Mouse (Mus musculus) embryo, embryonic 11 days (tissue): ENCODE results near the gene Comp.

ENCODE experiments used
- DNase-seq: peaks from one replicate; pipeline ENCODE4 v3.0.0-alpha.2; 2015

Comp gene

DNA sequence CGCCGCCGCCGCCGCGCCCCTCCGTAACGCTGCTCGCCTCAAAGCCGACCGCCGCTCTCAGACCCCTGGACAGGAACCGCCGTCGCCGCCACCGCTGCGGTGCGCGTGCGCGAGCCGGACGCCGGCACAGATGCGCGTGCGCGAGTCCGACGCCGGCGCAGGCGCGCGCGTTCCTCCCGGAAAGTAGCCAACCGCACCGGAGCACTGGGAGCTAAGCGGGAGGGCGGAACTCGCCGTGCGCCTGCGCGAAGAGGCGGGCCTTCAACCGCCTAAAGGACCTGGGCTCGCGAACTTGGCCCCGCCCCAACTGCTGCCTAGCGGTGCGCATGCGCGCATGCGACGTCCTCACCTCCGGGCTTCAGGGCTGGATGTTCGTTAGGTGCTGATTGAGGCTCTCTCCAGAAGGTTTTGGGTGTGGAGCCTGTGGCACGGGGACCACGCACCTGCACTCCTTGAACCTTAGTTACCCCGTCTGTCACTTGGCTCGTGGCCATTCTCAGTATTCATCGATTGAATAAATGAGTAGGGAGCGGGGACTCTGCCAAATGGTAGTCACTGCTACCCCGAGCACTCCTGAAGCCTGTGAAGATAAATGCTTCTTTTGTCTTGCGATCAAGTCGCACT lies 20.1 kb upstream of the Comp start, which contains the start of gene Upf1:
Gene Upf1, minus strand, starts transcription at position 85 of the 624 bp plus-strand sequence.
- DNase-seq = peak; percentile 99

DNA sequence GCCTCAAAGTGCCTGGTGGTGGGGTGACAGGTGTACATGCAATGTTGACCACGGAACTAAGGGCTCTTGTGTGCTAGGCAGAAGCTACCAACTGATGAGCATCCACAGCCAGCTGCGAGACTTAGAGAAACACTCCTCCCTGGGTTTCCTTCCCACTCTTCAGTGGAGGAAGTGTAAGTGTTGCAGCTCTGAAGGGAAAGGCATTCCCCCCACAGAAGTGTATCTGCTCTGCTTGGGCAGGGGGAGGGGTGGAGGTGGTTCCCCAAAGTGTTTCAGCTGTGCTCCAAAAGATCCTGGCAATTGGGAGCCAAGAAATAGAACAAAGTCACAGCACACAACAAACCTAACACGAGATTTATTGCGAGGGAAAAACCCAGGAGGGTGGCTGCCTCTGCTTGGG lies 19.4 kb upstream of the Comp start:
- no peak for DNase-seq

DNA sequence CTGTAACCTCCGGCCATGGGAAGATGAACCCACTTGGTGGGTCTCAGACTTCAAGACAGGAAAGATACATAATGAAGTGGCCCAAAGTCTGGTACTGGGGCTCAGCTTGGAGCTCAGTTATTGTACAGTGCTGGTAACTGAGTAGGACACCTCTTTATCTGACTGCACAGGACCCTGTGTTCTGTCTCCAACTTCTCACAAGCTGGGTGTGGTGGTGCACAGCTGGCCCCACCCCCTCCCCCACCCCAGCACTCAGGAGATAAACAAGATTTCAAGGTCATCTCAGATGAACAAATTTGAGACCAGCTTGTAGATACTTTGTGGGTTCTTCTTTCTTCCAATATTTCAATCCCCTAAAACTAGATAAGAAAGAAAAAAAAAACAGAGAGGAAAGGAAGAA lies 17.2 kb upstream of the Comp start:
- no peak for DNase-seq

DNA sequence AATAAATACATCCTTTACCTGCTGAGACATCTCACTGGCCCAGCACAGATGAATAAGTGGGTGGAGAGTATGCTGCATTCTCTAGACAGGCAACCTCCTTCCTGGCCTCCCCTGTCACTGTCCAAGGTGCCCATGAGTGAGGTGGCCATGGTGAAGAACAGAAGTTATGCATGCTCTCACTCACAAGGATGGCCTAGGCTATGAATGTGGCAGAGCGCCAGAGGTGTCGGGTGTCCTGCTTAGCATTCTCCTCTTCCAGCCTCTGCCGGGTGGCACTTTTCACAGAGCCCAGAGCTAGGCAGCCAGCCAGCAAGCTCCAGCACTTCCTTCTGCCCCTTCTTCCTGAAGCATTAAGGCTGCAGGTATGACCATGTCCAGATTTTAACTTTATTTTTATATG lies 13.9 kb upstream of the Comp start:
- no peak for DNase-seq

DNA sequence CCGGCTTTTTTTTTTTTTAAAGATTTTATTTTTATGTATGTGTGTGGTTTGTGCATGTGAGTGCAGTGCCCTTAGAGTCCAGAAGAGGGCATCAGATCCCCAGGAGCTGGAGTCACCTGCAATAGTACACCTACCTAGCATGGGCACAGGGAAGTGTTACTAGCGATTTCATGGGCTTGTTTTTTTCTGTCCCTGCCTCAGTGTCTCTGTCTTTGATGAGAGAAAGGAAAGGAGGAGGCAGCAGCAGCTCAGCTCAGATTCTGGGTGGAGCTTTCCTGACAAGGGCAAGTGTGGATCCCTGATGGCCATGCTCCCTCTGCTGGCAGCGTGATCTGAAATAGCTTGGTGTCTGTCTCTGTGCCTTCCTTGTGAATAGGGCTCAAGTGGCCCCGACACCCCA lies 12.6 kb upstream of the Comp start:
- peak; percentile 34 for DNase-seq

DNA sequence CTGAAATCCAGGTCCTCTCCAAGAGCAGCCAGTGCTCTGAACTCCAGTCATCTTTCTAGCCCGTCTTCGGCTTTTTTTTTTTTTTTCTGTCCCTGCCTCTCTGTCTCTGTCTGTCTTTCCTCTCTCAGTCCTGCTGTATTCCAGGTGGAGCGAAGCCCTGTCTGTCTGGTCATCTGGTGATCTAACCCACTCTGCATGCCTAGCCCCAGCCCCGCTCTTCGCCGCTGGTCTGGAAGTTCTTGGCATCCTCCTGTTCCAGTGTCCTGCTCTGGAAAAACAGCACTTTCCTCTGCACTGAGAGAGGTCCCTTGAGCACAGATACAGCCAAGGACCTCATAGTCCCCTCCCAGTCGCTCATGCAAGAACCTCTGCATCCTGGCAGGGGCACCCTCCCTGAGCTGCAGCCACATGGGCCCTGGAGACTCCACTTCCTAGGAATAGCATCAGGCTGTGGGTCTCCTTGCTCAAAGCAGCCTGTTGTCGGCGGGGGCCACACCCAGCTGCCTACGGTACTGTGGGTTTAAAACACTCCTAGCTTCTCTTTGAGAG lies 11.8 kb upstream of the Comp start:
- DNase-seq = no peak

DNA sequence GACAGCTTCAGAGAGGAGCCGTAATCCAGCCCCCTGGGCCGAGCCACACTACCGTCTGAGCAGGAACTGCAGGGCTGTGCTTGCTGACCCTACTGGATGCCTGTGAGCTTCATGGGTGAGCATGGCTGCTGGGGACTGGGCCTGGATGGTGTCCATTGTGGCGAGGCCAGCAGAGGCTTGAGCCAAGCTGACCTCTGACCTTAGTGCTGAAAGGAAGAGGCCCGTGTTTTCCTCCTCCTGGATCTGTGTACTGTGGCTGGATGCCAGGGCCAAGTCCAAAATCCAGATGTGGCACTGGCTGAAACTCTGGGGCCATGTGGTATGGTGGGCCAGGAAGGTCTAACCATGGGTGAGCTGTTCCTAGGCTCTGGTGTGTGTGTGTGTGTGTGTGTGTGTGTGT lies 9.3 kb upstream of the Comp start:
- DNase-seq = no peak

DNA sequence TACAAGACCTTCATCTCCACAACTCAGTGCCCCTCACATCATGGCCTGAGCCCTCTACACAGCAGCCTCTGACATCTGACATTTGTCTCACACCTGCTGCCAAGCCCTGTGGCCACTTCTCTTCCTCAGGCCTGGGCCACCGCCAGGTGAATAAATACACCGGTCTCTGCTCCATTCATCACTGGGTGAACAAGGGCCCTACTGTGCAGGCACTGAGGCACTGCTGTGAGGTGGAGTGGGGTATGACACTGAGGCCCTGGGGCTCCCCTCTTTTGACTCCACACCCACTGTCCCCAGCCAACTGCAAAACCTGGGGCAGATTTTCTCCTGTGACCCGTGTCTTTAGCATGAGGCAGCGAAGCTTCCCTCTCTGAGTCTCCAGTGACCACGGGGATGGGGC lies 6.8 kb upstream of the Comp start:
- DNase-seq = no peak

DNA sequence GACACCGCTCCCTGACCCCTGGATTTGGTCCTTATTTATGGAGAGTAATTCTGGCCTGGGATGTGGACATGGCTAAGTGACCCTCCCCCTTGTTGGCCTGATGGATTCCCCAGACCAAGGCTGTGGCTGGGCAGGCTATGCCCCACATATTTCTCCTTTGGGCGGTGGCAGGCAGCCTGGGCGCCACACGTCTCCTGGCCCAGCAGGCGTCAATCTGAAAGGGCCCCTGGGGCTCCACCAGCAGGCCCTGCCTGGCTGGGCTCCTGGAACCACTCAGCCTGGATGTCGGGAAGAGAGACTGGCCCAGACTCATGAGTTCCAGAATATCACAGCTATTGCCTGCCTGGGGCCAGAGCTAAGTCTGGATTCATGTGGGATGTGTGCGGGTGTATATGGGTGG lies 2.9 kb upstream of the Comp start:
- no peak for DNase-seq

DNA sequence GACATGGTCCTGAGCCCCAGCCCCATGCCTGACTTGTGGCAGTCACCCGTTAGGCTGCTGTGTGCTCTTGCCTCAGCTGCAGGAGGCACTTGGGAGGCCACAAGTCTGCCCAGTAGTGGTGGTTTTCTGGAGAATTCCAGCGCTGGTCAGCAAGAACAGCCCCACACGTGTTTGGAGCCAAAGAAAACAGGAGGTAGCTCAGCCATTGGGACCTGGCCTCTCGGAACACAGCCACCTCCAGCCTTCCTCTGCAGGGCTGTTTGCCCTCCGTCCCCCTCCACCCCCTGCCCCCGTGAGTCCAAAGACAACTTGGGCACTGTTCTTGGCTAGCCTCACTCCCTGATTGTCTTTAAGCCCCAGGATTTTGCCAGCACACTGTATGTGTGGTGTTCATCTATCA lies 1.4 kb upstream of the Comp start:
- no peak for DNase-seq

DNA sequence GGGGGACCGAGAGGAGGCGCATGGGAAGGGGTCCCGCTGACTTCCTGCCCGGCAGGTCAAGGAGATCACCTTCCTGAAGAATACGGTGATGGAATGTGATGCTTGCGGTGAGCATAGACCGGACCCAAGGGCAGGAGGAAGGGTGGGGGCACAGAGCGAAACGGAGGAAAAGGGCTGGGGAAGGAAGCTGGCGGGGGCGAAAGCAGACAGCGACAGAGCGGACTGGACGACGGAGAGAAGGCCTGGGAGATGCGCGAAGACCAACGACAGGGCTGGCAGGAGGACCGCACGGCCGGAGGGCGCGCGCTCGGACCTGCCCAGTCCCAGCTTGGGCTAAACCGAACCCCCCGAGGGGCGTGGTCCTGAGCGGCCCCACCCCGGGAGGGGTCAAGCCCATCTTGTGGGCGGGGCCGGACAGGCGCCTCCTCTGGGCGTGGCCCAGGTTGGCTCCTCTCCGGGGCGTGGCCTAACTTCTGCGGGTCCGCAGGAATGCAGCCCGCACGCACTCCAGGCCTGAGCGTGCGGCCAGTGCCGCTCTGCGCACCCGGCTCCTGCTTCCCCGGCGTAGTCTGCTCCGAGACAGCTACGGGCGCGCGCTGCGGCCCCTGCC lies 1.1 kb downstream of the Comp start:
- DNase-seq = peak; percentile 86

DNA sequence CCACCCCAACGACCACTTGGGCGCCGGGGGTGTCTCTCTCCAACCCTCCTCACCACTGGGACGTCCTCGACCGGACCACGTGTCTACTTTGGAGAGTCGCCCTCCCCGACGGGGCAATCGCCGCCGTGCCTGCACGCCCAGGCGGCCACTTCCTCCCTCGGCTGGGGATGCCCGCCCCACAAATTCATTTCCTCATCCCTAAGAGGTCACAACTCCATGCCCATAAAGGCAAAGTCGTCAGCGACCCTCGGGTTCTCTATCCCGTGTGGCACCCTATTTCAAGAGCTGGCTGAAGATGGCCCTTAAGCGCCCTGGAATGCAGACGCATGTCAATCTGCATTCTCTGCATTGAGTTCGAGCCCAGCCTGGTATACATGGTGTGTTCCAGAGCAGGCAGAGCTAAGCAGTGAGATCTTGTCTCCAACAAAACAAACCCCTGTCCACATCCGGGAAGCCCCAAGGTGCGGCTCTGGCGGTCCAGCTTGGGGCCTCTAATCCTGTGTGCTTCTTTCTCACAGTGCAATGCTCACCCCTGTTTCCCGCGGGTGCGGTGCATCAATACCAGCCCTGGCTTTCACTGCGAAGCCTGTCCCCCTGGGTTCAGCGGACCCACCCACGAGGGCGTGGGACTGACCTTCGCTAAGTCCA lies 2.0 kb downstream of the Comp start:
- DNase-seq = no peak

DNA sequence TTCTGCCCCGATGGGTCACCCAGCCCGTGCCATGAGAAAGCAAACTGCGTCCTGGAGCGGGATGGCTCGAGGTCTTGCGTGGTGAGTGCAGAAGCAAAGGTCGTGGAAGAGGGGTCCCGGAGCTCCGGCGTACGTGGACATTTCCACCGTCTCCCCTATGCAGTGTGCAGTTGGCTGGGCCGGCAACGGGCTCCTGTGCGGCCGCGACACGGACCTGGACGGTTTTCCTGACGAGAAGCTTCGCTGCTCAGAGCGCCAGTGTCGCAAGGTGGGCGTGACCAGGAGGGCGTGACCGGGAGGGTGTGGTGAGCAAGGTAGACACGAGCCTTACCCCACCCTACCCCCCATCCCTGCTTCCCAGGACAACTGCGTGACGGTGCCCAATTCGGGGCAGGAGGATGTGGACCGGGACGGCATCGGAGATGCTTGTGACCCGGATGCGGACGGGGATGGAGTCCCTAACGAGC lies 3.0 kb downstream of the Comp start:
- DNase-seq = no peak

DNA sequence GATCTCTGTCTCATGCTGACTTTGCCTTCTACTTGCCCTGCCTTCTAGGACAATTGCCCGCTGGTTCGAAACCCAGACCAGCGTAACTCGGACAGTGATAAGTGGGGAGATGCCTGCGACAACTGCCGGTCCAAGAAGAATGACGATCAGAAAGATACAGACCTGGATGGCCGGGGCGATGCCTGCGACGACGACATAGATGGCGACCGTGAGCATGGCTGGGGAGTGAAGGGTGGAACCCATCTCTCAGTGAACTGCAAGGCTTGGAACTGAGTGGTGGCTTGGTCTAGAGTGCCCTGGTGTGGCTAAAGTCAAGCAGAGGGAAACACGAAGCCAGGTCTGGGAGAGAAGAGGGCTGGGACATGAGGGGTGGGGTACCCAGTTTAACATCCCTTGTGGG lies 3.7 kb downstream of the Comp start:
- no peak for DNase-seq

DNA sequence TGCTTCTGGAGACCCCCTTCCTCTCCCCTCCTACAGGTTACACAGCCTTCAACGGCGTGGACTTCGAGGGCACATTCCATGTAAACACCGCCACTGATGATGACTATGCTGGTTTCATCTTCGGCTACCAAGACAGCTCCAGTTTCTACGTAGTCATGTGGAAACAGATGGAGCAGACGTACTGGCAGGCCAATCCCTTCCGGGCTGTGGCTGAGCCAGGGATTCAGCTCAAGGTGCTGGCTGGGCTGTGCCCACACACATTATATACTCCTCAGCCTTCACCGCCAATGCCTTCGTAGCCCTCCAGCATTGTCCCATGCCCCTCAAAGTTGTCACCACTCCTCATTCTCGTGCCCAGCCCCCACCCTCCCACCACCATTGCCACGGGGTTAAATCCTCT lies 6.7 kb downstream of the Comp start:
- DNase-seq = no peak

DNA sequence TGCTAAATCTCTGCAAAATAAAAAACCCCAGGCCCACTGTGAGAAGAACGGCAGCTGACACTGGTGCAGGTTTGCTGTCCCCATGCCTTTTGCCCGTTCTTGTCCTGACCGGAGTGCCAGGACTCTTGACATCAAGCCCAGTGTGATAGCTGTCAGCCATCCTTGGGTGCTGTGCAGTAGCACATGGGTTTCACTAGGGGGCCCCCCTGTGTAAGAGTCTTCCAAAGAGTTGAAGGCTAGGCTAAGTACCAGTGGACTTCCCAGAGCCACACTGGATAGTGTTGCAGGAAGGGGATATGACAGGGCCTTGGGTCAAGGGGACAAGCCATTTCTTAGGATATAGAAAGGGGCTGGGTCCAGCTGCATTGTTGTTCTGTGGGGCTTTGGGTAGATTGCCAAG lies 9.9 kb downstream of the Comp start:
- DNase-seq = peak; percentile 80

DNA sequence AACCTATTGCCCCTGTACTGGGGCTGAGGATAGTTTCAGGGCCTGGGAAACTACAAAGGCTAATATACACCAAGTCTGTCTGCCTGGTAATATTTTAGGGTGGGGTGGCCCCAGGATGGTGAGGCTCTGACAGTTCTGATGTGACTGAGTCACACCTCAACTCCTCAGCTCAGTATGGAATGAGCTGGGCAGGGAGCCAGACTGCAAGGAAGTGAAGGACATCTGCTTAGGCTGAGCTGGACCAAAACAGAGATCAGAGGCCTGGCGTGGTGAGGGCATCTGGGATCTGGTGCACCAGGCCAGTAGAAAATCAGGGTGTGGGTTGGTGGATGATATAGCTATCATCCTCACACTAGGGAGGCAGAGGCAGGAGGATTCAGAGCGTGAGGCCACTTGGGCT lies 16.3 kb downstream of the Comp start:
- DNase-seq = no peak

DNA sequence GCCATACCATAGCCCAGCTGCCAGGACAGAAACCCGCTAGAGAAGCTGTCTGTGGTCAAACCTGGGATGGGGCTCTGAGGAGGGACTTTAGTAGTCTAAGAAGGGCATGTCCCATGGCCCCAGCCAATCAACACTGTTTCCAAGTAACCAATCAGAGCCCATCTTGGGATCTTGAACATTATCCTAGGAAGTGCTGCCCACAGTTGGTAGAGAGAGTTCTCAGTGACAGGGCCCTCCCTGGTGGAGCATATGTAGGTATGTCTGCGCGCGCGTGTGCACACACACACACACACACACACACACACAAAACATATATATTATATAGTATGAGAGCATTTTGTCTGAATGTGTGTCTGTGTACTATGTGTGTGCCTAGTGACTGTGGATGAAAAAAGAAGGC lies 19.7 kb downstream of the Comp start:
- DNase-seq = no peak

DNA sequence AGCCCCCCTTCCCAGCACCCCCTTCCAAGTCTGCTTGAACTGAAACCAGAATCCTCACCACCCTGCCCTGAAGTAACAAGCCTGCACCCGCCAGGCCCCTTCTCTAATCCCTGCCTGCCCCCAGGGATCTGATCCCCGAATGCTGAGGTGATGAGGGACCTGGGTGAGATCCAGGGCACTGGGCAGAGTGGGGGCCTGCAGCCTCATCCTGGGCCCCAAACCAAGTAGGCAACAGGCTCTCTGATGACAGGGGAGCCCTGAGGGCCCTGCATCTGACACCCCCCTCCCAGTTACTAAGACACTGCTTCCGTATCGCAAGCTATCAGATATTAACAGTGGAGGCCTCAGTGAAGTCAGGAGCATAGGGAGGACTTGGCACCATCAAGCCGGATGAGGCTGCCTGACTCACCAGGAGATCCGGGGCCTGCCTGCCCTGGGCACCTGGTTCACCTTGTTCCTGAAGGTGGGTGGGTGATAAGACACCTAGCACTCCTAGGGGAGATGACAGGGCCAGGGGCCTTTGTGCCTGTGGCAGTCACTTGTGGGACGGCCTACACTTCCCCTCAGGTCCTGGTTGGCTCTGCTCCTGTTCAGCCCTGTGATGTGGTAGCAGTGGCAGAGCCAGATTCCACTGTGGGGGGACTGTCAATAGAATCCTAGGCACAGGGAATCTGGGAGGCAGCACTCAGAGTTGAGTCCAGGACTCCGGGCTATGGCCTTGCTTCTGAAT lies 21.1 kb downstream of the Comp start:
- DNase-seq = no peak

DNA sequence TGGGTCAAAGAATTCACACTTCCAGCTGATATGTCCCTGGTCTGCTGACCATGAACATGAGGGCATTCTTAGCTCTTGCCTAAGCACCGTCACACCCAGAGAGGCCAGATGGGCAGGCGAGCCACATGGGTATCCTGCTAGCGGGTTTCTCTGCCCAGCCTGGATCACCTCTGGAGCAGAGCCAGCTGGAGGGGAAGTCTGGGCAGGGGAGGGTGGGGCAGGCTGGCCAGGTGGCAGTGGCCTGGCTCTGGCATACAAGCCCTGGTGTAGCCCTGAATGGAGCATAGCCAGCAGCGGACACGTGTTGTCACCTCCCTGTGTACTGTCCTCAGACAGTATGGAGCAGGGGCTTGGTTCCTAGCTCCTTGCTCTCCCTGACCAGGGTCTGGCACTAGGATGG lies 22.3 kb downstream of the Comp start:
- no peak for DNase-seq

DNA sequence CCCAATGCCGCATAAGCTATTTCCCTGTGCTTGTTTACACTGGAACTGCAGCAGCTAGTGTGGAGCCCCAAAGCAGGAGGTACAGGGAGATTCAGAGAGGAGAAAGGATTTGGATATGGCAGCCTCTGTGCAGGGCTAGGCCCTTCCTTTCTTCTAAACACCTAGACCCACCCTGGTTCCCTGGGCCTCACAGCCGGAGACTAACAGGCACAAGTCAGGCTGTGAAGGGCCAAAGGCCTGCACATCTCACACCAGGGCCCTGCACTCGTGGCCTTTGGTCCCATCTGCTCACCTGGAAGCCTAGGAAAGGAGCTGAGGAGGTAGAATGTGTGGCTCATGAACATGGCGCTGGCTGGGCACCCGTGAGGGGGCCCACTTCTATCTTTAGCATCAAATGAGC lies 22.8 kb downstream of the Comp start:
- DNase-seq = no peak

DNA sequence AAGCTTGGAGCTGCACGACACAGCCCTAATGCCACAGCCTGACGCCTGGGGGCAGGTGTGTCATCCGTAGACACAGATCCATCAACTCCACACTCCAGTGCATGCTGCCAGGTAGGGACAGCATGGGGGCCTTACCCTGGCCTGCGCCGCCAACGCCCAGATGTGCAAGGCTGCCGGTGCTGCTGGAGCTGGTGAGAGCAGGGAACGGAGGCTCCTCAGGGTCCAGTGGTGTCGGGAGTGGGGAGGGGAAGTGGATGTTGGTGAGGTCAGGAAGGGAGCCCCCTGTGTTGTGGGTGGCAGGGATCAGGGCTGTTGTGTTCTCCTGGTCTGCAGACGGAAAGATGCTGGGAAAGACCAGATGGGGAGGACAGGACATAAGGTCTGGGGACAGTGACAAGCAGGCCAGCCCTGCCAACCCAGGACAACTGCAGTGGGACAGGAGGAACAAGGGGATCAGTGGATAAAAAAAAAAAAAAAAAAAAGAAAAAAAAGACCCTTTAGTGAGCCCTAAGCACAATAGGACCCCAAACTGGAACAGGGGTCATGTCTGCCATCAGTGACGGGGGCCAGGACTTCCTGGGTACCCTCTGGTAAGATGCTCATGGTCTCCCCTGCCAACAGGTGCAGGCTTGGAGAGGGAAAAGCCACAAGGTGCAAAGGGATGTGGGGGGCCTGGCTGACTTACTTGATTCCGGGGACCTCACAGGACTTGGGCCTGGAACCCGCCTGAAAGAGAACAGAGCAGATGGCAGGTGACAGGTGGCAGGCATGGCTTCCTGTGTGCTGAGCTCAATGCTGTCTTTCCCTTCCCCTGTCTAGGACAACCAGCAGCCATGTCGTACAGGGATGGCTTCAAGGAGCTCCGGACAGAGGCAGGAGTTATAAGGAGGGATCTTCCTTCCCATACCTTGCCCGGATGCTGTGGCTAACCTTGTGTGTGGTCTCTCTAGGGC lies 24.5 kb downstream of the Comp start:
- no peak for DNase-seq
